Mouse (Mus musculus) heart, adult 8-10 months (tissue): Measurements from ENCODE around the gene Wdr86. TPM values are rescaled to one million over a fixed set of nuclear protein-coding genes. Genes with fewer than 3 reads are reported as not detected.
"Not testable (repeated sequence)": the region's sequence is repeated elsewhere in the genome, so short reads cannot be mapped to it uniquely, and the experiment has no call there.

Source experiments
- DNase-seq: peaks from one replicate; pipeline ENCODE4 v3.0.0; 2022; ENCODE audit warnings: low spot score
- total RNA-seq, 4 experiments: library from RNA; stranded (reverse); gene quantifications; 2 replicates each; pipeline ENCODE4 v1.2.4; 2022

Wdr86 gene
- total RNA-seq: 1 to 10 TPM in 1 of 4 experiments, under 1 TPM in 3; 0.16 to 1.2 (median 0.60) TPM

- DNase-seq: no peak
Measured at GRCm38 (mm10) chr5:24730488-24730871, at the start of gene Wdr86. Gene Wdr86 (minus strand): TSS chr5:24730727.

GRCm38 (mm10) chr5:24779881-24780512 lies 49.5 kb upstream of the Wdr86 start:
- DNase-seq: peak; percentile 49

- DNase-seq: no peak
Measured at GRCm38 (mm10) chr5:24779321-24779720, 48.8 kb upstream of the Wdr86 start.

GRCm38 (mm10) chr5:24778843-24779140 lies 48.3 kb upstream of the Wdr86 start:
- no peak for DNase-seq

- DNase-seq: no peak
Measured at GRCm38 (mm10) chr5:24778082-24778842, 47.7 kb upstream of the Wdr86 start.

- no peak for DNase-seq
Measured at GRCm38 (mm10) chr5:24776681-24777080, 46.2 kb upstream of the Wdr86 start.

GRCm38 (mm10) chr5:24774549-24774948 lies 44.0 kb upstream of the Wdr86 start:
- DNase-seq: not testable (repeated sequence)

- DNase-seq: no peak
Measured at GRCm38 (mm10) chr5:24757816-24758215, 27.3 kb upstream of the Wdr86 start, which contains the start of gene Crygn. Gene Crygn (minus strand): TSS chr5:24758008.

GRCm38 (mm10) chr5:24756931-24757330 lies 26.4 kb upstream of the Wdr86 start:
- no peak for DNase-seq

- no peak for DNase-seq
Measured at GRCm38 (mm10) chr5:24752175-24752498, 21.6 kb upstream of the Wdr86 start.

GRCm38 (mm10) chr5:24751305-24752174 lies 21.0 kb upstream of the Wdr86 start:
- peak; percentile 35 for DNase-seq

GRCm38 (mm10) chr5:24750321-24751304 lies 20.1 kb upstream of the Wdr86 start:
- DNase-seq: peak; percentile 84

GRCm38 (mm10) chr5:24749731-24750130 lies 19.2 kb upstream of the Wdr86 start:
- no peak for DNase-seq

- no peak for DNase-seq
Measured at GRCm38 (mm10) chr5:24747533-24747932, 17.0 kb upstream of the Wdr86 start.

- DNase-seq: no peak
Measured at GRCm38 (mm10) chr5:24743956-24744355, 13.4 kb upstream of the Wdr86 start.

GRCm38 (mm10) chr5:24741172-24741885 lies 10.8 kb upstream of the Wdr86 start:
- no peak for DNase-seq

- peak; percentile 88 for DNase-seq
Measured at GRCm38 (mm10) chr5:24739141-24739753, 8.7 kb upstream of the Wdr86 start.

GRCm38 (mm10) chr5:24738517-24738916 lies 8.0 kb upstream of the Wdr86 start:
- no peak for DNase-seq

GRCm38 (mm10) chr5:24737595-24737994 lies 7.1 kb upstream of the Wdr86 start:
- no peak for DNase-seq

GRCm38 (mm10) chr5:24733771-24734426 lies 3.4 kb upstream of the Wdr86 start:
- no peak for DNase-seq
